Comparison of ENCODE assay signal across 8 mouse cellular contexts in the genomic region with DNA sequence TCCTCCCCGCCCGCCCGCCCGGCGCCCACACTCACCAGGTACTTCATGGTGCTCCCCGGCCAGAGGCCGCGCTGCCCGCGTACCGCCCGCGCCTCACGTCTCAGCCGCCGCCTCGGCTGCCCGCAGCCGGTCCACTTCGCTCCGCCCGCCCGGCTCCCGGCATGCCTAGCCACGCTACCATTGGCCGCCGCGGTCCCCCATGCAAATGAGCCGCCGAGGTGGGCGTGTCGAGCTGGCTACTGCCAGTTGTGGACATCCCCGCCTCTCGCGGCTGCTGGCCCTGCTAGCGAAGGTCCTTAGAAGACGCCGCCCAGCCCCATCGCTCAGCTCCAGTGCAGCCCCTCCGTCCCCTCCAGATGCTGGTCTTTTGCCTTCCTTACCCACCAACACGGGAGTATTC. TPM values are rescaled to one million over a fixed set of nuclear protein-coding genes. Genes with fewer than 3 reads are reported as not detected.
DNase-seq lines count a peak whose midpoint lies in the region.

No protein-coding gene starts in this region.

- no peaks in the 10 kb centered on the region for H3K36me3 ChIP-seq in megakaryocyte, embryonic 14.5 days (replicated peaks; ENCODE audit: low read length)

- H3K4me3 ChIP-seq in megakaryocyte, embryonic 14.5 days (replicated peaks), result peak overlapping the region; percentile 95

- H3K4me1 ChIP-seq in megakaryocyte, embryonic 14.5 days, result peaks cover 87% of the 10 kb centered on the region

- no peaks in the 10 kb centered on the region for H3K9me3 ChIP-seq in megakaryocyte, embryonic 14.5 days

- DNase-seq in adrenal gland, adult (ENCODE audit: inconsistent age in 2 of 2, low spot score in 1 of 2), result peak; percentile 98 to 99
- DNase-seq in embryo, embryonic 10.5 days (ENCODE audit: low spot score), result peak; percentile 99
- peak; percentile 98 for DNase-seq in gastrocnemius, postnatal 10 days
- peak; percentile 94 for DNase-seq in induced T-regulatory cell, adult 2 months (ENCODE audit: low read depth)
- DNase-seq in left cerebral cortex, adult 8-10 months (ENCODE audit: low spot score in 2 of 2), result peak; percentile 90 to 94
- DNase-seq in right cerebral cortex, adult 2 months (ENCODE audit: low spot score in 2 of 2), result peak; percentile 95 to 96
- peak; percentile 87 for DNase-seq in urinary bladder, postnatal 10 days (ENCODE audit: low spot score)

- H3K27me3 ChIP-seq in megakaryocyte, embryonic 14.5 days (replicated peaks), result peaks cover 98% of the 10 kb centered on the region

RNA-seq across cellular contexts. Expression of a gene that starts 11.6 kb away (rescaled TPM):
- total RNA-seq in gastrocnemius, postnatal 10 days (2021), result 10 to 100 TPM; 22.3 to 27.1 TPM
- total RNA-seq in left cerebral cortex, adult 8-10 months (2022), result 10 to 100 TPM; 49.4 to 54.6 (median 53.5) TPM
- polyA plus RNA-seq in megakaryocyte, embryonic 14.5 days (2012; ENCODE audit: insufficient read depth, low replicate concordance), result 1.1 and 1.5 TPM in 2 replicates

RNA-seq across cellular contexts. Expression of a gene that starts 41.2 kb away (rescaled TPM):
- not detected for total RNA-seq in gastrocnemius, postnatal 10 days (2021)
- total RNA-seq in left cerebral cortex, adult 8-10 months (2022), result not detected
- 3.6 TPM in 1 of 2 replicates, not detected in the other for polyA plus RNA-seq in megakaryocyte, embryonic 14.5 days (2012; ENCODE audit: insufficient read depth, low replicate concordance)

Comparison
In these comparisons a context has a peak if more than half of its experiments do, and no peak if none do; other contexts are left out.
1. Peak in every context shown above with its lines: DNase-seq and H3K4me3 ChIP-seq.